Mouse (Mus musculus) MEL (cell line): Measurements from ENCODE around the gene Sri. TPM values are rescaled to one million over a fixed set of nuclear protein-coding genes. Genes with fewer than 3 reads are reported as not detected.

Source experiments
- DNase-seq: peaks from one replicate; pipeline ENCODE4 v3.0.0; 2011; ENCODE audit warnings: low read depth, low spot score
- H3K27ac ChIP-seq: 2 replicates; pipeline ENCODE4 v1.5.1; 2012; ENCODE audit warnings: low read depth, mild to moderate bottlenecking, control low read depth, low read length, moderate library complexity; ENCODE audit not compliant: control insufficient read depth
- H3K27me3 ChIP-seq, 2 experiments: fragments of 150-350 bp in 1 of 2; sonication (generic) in 1 of 2; 2 replicates each; pipeline ENCODE4 v1.6.1; 2012; ENCODE audit warnings: low read length in 2 of 2, mild to moderate bottlenecking in 2 of 2, improper control_type of control experiment in 1 of 2, moderate library complexity in 1 of 2; ENCODE audit not compliant: insufficient read depth in 2 of 2, control insufficient read depth in 1 of 2
- H3K36me3 ChIP-seq, 2 experiments: 2 replicates each; pipeline ENCODE4 v1.6.1; 2012 to 2014; ENCODE audit warnings: low read length in 2 of 2, improper control_type of control experiment in 1 of 2, inconsistent platforms in 1 of 2, mild to moderate bottlenecking in 1 of 2; ENCODE audit not compliant: insufficient read depth in 2 of 2, control insufficient read depth in 1 of 2
- H3K4me1 ChIP-seq, 2 experiments: fragments of 150-350 bp in 1 of 2; sonication (generic) in 1 of 2; 2 replicates each; pipeline ENCODE4 v1.6.1; 2012; ENCODE audit warnings: low read length in 2 of 2, improper control_type of control experiment in 1 of 2, mild to moderate bottlenecking in 1 of 2; ENCODE audit not compliant: insufficient read depth in 2 of 2, control insufficient read depth in 1 of 2
- H3K4me3 ChIP-seq, 2 experiments: fragments of 150-350 bp in 1 of 2; sonication (generic) in 1 of 2; 2 replicates each; pipeline ENCODE4 v1.5.1; 2012; ENCODE audit warnings: low read depth in 2 of 2, low read length in 2 of 2, mild to moderate bottlenecking in 2 of 2, moderate library complexity in 2 of 2, control low read depth in 1 of 2, improper control_type of control experiment in 1 of 2; ENCODE audit not compliant: control insufficient read depth in 1 of 2, insufficient read depth in 1 of 2
- H3K79me2 ChIP-seq: 2 replicates; pipeline ENCODE4 v1.6.1; 2012; ENCODE audit warnings: mild to moderate bottlenecking, low read length, moderate library complexity; ENCODE audit not compliant: control insufficient read depth, poor library complexity, insufficient read depth
- H3K9ac ChIP-seq: 2 replicates; pipeline ENCODE4 v1.6.1; 2012; ENCODE audit warnings: low read depth, mild to moderate bottlenecking, control low read depth, low read length, moderate library complexity; ENCODE audit not compliant: control insufficient read depth, poor library complexity, severe bottlenecking
- H3K9me3 ChIP-seq: fragments of 150-350 bp; sonication (generic); replicated peaks from 2 replicates; pipeline ENCODE4 v1.6.1; 2012; ENCODE audit warnings: mild to moderate bottlenecking, low read length, improper control_type of control experiment, moderate library complexity; ENCODE audit not compliant: insufficient read depth
- CHD2 ChIP-seq: IDR thresholded peaks from 2 replicates; pipeline ENCODE4 v1.6.1; 2011; ENCODE audit warnings: low read length, improper control_type of control experiment
- CTCF ChIP-seq, 3 experiments: IDR thresholded peaks in 2 of 3; conservative IDR thresholded peaks in 1 of 3; 2 replicates each; pipeline ENCODE4 v1.5.1; 2011 to 2012; ENCODE audit warnings: low read length in 3 of 3, low read depth in 2 of 3, mild to moderate bottlenecking in 2 of 3, improper control_type of control experiment in 1 of 3, inconsistent platforms in 1 of 3, mixed read lengths in 1 of 3, moderate library complexity in 1 of 3; ENCODE audit not compliant: control insufficient read depth in 1 of 3, insufficient read depth in 1 of 3, poor library complexity in 1 of 3, severe bottlenecking in 1 of 3
- ELF1 ChIP-seq: IDR thresholded peaks from 2 replicates; pipeline ENCODE4 v1.6.1; 2014; ENCODE audit warnings: low read depth, mild to moderate bottlenecking, inconsistent platforms, low read length, improper control_type of control experiment, moderate library complexity
- GABPA ChIP-seq: IDR thresholded peaks from 2 replicates; pipeline ENCODE4 v1.6.1; 2012; ENCODE audit warnings: low read depth, mild to moderate bottlenecking, inconsistent platforms, low read length, improper control_type of control experiment, moderate library complexity
- GATA1 ChIP-seq: IDR thresholded peaks from 2 replicates; pipeline ENCODE4 v1.6.1; 2011; ENCODE audit warnings: low read depth, low read length, improper control_type of control experiment
- HCFC1 ChIP-seq: IDR thresholded peaks from 2 replicates; pipeline ENCODE4 v1.6.1; 2012; ENCODE audit warnings: low read depth, mild to moderate bottlenecking, inconsistent platforms, low read length, improper control_type of control experiment, moderate library complexity
- JUND ChIP-seq: IDR thresholded peaks from 2 replicates; pipeline ENCODE4 v1.6.1; 2011; ENCODE audit warnings: low read depth, mild to moderate bottlenecking, improper control_type of control experiment, low read length
- MAX ChIP-seq: IDR thresholded peaks from 2 replicates; pipeline ENCODE4 v1.6.1; 2011; ENCODE audit warnings: low read length, improper control_type of control experiment
- MAZ ChIP-seq: IDR thresholded peaks from 2 replicates; pipeline ENCODE4 v1.6.1; 2012; ENCODE audit warnings: low read depth, mild to moderate bottlenecking, inconsistent platforms, low read length, improper control_type of control experiment
- MXI1 ChIP-seq: IDR thresholded peaks from 2 replicates; pipeline ENCODE4 v1.6.1; 2011; ENCODE audit warnings: mild to moderate bottlenecking, low read depth, low read length, improper control_type of control experiment
- MYB ChIP-seq: IDR thresholded peaks from 2 replicates; pipeline ENCODE4 v1.6.1; 2011; ENCODE audit warnings: mild to moderate bottlenecking, low read depth, low read length, improper control_type of control experiment
- POLR2A ChIP-seq, 2 experiments: IDR thresholded peaks; 2 replicates each; pipeline ENCODE4 v1.6.1; 2011 to 2012; ENCODE audit warnings: low read length in 2 of 2, mild to moderate bottlenecking in 2 of 2, control low read depth in 1 of 2, improper control_type of control experiment in 1 of 2, low read depth in 1 of 2, moderate library complexity in 1 of 2; ENCODE audit not compliant: control insufficient read depth in 1 of 2, insufficient read depth in 1 of 2, poor library complexity in 1 of 2
- POLR2AphosphoS5 ChIP-seq: IDR thresholded peaks from 2 replicates; pipeline ENCODE4 v1.6.1; 2012; ENCODE audit warnings: low read depth, borderline replicate concordance, mild to moderate bottlenecking, inconsistent platforms, low read length, moderate library complexity, mixed read lengths
- RCOR1 ChIP-seq: IDR thresholded peaks from 2 replicates; pipeline ENCODE4 v1.6.1; 2012; ENCODE audit warnings: low read depth, mild to moderate bottlenecking, inconsistent platforms, low read length, improper control_type of control experiment
- SIN3A ChIP-seq: IDR thresholded peaks from 2 replicates; pipeline ENCODE4 v1.6.1; 2012; ENCODE audit warnings: low read length, improper control_type of control experiment, inconsistent platforms
- TAL1 ChIP-seq: IDR thresholded peaks from 2 replicates; pipeline ENCODE4 v1.6.1; 2012; ENCODE audit warnings: mild to moderate bottlenecking, inconsistent platforms, low read length, moderate library complexity, mixed read lengths
- TBP ChIP-seq: IDR thresholded peaks from 2 replicates; pipeline ENCODE4 v1.8.0; 2011; ENCODE audit warnings: low read depth, low read length, improper control_type of control experiment
- TCF12 ChIP-seq: IDR thresholded peaks from 2 replicates; pipeline ENCODE4 v1.6.1; 2014; ENCODE audit warnings: low read depth, mild to moderate bottlenecking, inconsistent platforms, low read length, improper control_type of control experiment, moderate library complexity
- UBTF ChIP-seq: IDR thresholded peaks from 2 replicates; pipeline ENCODE4 v1.6.1; 2012; ENCODE audit warnings: low read depth, mild to moderate bottlenecking, inconsistent platforms, low read length, improper control_type of control experiment, moderate library complexity, borderline replicate concordance; ENCODE audit not compliant: insufficient read depth
- USF1 ChIP-seq: IDR thresholded peaks from 2 replicates; pipeline ENCODE4 v1.6.1; 2014; ENCODE audit warnings: low read depth, mild to moderate bottlenecking, inconsistent platforms, low read length, improper control_type of control experiment, moderate library complexity
- USF2 ChIP-seq, 2 experiments: IDR thresholded peaks; 2 replicates each; pipeline ENCODE4 v1.6.1; 2011 to 2012; ENCODE audit warnings: improper control_type of control experiment in 2 of 2, low read length in 2 of 2, borderline replicate concordance in 1 of 2, inconsistent platforms in 1 of 2, low read depth in 1 of 2, mild to moderate bottlenecking in 1 of 2; ENCODE audit not compliant: insufficient read depth in 1 of 2
- ZC3H11A ChIP-seq: IDR thresholded peaks from 2 replicates; pipeline ENCODE4 v1.6.1; 2012; ENCODE audit warnings: low read depth, mild to moderate bottlenecking, inconsistent platforms, low read length, improper control_type of control experiment
- ZMIZ1 ChIP-seq: IDR thresholded peaks from 2 replicates; pipeline ENCODE4 v1.6.1; 2012; ENCODE audit warnings: low read depth, mild to moderate bottlenecking, inconsistent platforms, low read length, improper control_type of control experiment, moderate library complexity
- ZNF384 ChIP-seq: IDR thresholded peaks from 2 replicates; pipeline ENCODE4 v1.6.1; 2012; ENCODE audit warnings: low read depth, mild to moderate bottlenecking, inconsistent platforms, low read length, improper control_type of control experiment
- polyA plus RNA-seq, 2 experiments: library from polyadenylated mRNA; stranded (reverse) in 1 of 2; unstranded in 1 of 2; fragments of >175 nt in 1 of 2; fragments of >200 nt in 1 of 2; gene quantifications; 2 replicates each; pipeline versions ENCODE4 v1.2.1 to v1.2.4; 2012; ENCODE audit warnings: low replicate concordance in 2 of 2, low read depth in 1 of 2; ENCODE audit not compliant: insufficient read length in 2 of 2, insufficient read depth in 1 of 2, missing spikeins in 1 of 2
- total RNA-seq: library from RNA; depleted of rRNA; stranded (reverse); fragments of 300-350 nt; gene quantifications from 2 replicates; pipeline ENCODE4 v1.2.3, GENCODE M21; 2012

The Sri gene
- total and polyA plus RNA-seq, 3 experiments: 115 to 124 TPM; not detected in 1

- no peak overlapping the region for H3K27ac ChIP-seq
- H3K4me3 ChIP-seq: no peak overlapping the region
- H3K79me2 ChIP-seq: no peaks in the 10 kb centered on the region
- H3K4me1 ChIP-seq: 0 out of 4 replicates have a peak, but pooled peaks cover 0 to 2% of the 10 kb centered on the region in 2 experiments
- no peak for DNase-seq
- no peaks in the 10 kb centered on the region for H3K9me3 ChIP-seq
- H3K27me3 ChIP-seq: no peaks in the 10 kb centered on the region
- TF ChIP-seq JUND (no peak), POLR2A (IDR thresholded peaks at IDR 0.05; ENCODE audit: control insufficient read depth in 1 of 2, insufficient read depth in 1 of 2, low read depth in 1 of 2, low read length in 2 of 2, poor library complexity in 1 of 2) (no peak), GABPA (no peak), TCF12 (no peak), TBP (no peak), MAX (no peak), GATA1 (no peak), SIN3A (no peak)
- TF ChIP-seq, all 39 proteins: peak for 0
- peaks cover 0 to under 1% of the 10 kb centered on the region in 2 experiments; a peak in 3 of 4 replicates for H3K36me3 ChIP-seq
- no peak overlapping the region for H3K9ac ChIP-seq
Observed at GRCm38 (mm10) chr5:8062469-8062868, 16.6 kb downstream of the Sri start.

GRCm38 (mm10) chr5:8063207-8063606 lies 17.3 kb downstream of the Sri start:
- H3K9ac ChIP-seq: no peak overlapping the region
- H3K4me3 ChIP-seq: no peak overlapping the region

DNA sequence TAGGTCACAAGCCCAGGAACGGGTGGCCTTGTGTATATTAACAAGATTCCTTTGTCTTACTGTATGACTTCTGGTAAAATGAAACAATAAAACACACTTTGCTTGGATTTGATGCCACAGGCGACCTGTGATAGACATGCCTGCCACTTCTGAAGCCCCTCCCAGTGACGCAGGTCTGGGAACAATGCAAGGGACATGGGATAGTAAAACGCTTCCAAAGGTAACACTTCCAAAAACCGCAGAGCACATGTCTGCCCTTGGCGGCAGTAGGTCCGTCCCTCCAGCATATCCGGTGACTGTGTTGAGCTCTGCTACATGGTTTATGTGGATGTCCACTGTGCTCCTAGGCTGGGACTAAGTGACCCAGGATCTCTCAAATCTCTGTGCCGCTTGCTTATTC lies 27.5 kb downstream of the Sri start:
- no peaks in the 10 kb centered on the region for H3K27me3 ChIP-seq
- TF ChIP-seq TAL1 (no peak), TBP (no peak), ZMIZ1 (no peak), ZNF384 (no peak), RCOR1 (no peak), ZC3H11A (no peak)
- no peak for DNase-seq
- H3K4me1 ChIP-seq: no peaks in the 10 kb centered on the region
- H3K27ac ChIP-seq: no peak overlapping the region
- H3K9me3 ChIP-seq: no peaks in the 10 kb centered on the region
- H3K9ac ChIP-seq: no peak overlapping the region
- H3K4me3 ChIP-seq: no peak overlapping the region
- no peaks in the 10 kb centered on the region for H3K79me2 ChIP-seq
- no peaks in the 10 kb centered on the region for H3K36me3 ChIP-seq

More at GRCm38 (mm10) chr5:8063207-8063606, 17.3 kb downstream of the Sri start:
- peak; percentile 25 for DNase-seq
- TF ChIP-seq USF1 (no peak), JUND (no peak), MAZ (no peak), MXI1 (no peak), HCFC1 (no peak), MYB (no peak), POLR2AphosphoS5 (no peak), MAX (no peak), CHD2 (no peak), UBTF (no peak), TCF12 (no peak), CTCF (IDR thresholded peaks at IDR 0.05 in 2 of 3, conservative IDR thresholded peaks at IDR 0.05 in 1 of 3; ENCODE audit: control insufficient read depth in 1 of 3, insufficient read depth in 1 of 3, low read depth in 2 of 3, low read length in 3 of 3, poor library complexity in 1 of 3, severe bottlenecking in 1 of 3) (no peak), ELF1 (no peak), ZNF384 (no peak), USF2 (IDR thresholded peaks at IDR 0.05; ENCODE audit: borderline replicate concordance in 1 of 2, insufficient read depth in 1 of 2, low read depth in 1 of 2, low read length in 2 of 2) (no peak)
- H3K36me3 ChIP-seq: no peaks in the 10 kb centered on the region; a peak in 2 of 4 replicates
- H3K27me3 ChIP-seq: no peaks in the 10 kb centered on the region
- no peaks in the 10 kb centered on the region for H3K79me2 ChIP-seq
- H3K9me3 ChIP-seq: no peaks in the 10 kb centered on the region
- H3K27ac ChIP-seq: no peak overlapping the region
- 0 out of 4 replicates have a peak, but pooled peaks cover 0 to 2% of the 10 kb centered on the region in 2 experiments for H3K4me1 ChIP-seq
